Mouse (Mus musculus): ENCODE measurements around the gene Samd5.

GRCm38 (mm10) chr10:9646391-9646790, 28.6 kb downstream of the Samd5 start:
- TF ChIP-seq CTCF (IDR thresholded peaks at IDR 0.05; ENCODE audit: extremely low read depth, insufficient read depth, insufficient read length, insufficient replicate concordance) (no peak), POLR2A (IDR thresholded peaks at IDR 0.05; ENCODE audit: low read depth, low read length) (no peak)
